Mouse (Mus musculus): Measurements from ENCODE around the gene Gm6408. TPM values are rescaled to one million over a fixed set of nuclear protein-coding genes. Genes with fewer than 3 reads are reported as not detected.
A peak's percentile ranks its signal among the peaks of the same experiment; 100 is the strongest.
"Not testable (repeated sequence)": the region's sequence is repeated elsewhere in the genome, so short reads cannot be mapped to it uniquely, and the experiment has no call there.

Gene Gm6408
- polyA plus RNA-seq, 1 experiment: not detected

- Histone ChIP-seq H3K4me3 (ENCODE audit: low read depth, low read length) (no peak overlapping the region), H3K4me1 (ENCODE audit: control insufficient read depth, insufficient read depth, insufficient read length, low read length) (no peaks in the 10 kb centered on the region), H3K27me3 (ENCODE audit: control insufficient read depth, insufficient read depth, low read length) (no peaks in the 10 kb centered on the region), H3K36me3 (ENCODE audit: control insufficient read depth, insufficient read depth, low read length) (no peaks in the 10 kb centered on the region), H3K27ac (ENCODE audit: insufficient read depth, low read depth, low read length) (no peak overlapping the region)
- WGBS: 83% methylated on average over 12 of the region's 12 CpGs
- TF ChIP-seq POLR2A (IDR thresholded peaks at IDR 0.05; ENCODE audit: low read depth, low read length) (no peak), CTCF (IDR thresholded peaks at IDR 0.05; ENCODE audit: extremely low read depth, insufficient read length, insufficient replicate concordance, low read depth, low read length) (no peak)
Measured at GRCm38 (mm10) chr5:146471821-146472220, 9.9 kb upstream of the Gm6408 start.

- WGBS: 5% methylated on average over 4 of the region's 4 CpGs
- H3K27me3 ChIP-seq (ENCODE audit: control insufficient read depth, insufficient read depth, low read length); H3K4me3 ChIP-seq (ENCODE audit: low read depth, low read length); H3K4me1 ChIP-seq (ENCODE audit: control insufficient read depth, insufficient read depth, insufficient read length, low read length); H3K36me3 ChIP-seq (ENCODE audit: control insufficient read depth, insufficient read depth, low read length); H3K27ac ChIP-seq (ENCODE audit: insufficient read depth, low read depth, low read length): not testable (repeated sequence)
- TF ChIP-seq CTCF (IDR thresholded peaks at IDR 0.05; ENCODE audit: extremely low read depth, insufficient read length, insufficient replicate concordance, low read depth, low read length): peak; percentile 14; the same call in 1 of the 2 replicates
Measured at GRCm38 (mm10) chr5:146479564-146479963, 2.2 kb upstream of the Gm6408 start.

- H3K27ac ChIP-seq (ENCODE audit: insufficient read depth, low read depth, low read length); H3K27me3 ChIP-seq (ENCODE audit: control insufficient read depth, insufficient read depth, low read length); H3K36me3 ChIP-seq (ENCODE audit: control insufficient read depth, insufficient read depth, low read length); H3K4me3 ChIP-seq (ENCODE audit: low read depth, low read length); H3K4me1 ChIP-seq (ENCODE audit: control insufficient read depth, insufficient read depth, insufficient read length, low read length): not testable (repeated sequence)
- 11% methylated on average over 3 of the region's 4 CpGs for WGBS
Measured at GRCm38 (mm10) chr5:146488959-146489358, 7.2 kb downstream of the Gm6408 start.

- WGBS: no CpG with 5 or more reads among the region's 5 CpGs
- H3K36me3 ChIP-seq (ENCODE audit: control insufficient read depth, insufficient read depth, low read length); H3K27me3 ChIP-seq (ENCODE audit: control insufficient read depth, insufficient read depth, low read length); H3K4me3 ChIP-seq (ENCODE audit: low read depth, low read length); H3K4me1 ChIP-seq (ENCODE audit: control insufficient read depth, insufficient read depth, insufficient read length, low read length); H3K27ac ChIP-seq (ENCODE audit: insufficient read depth, low read depth, low read length): not testable (repeated sequence)
Measured at GRCm38 (mm10) chr5:146491063-146491462, 9.3 kb downstream of the Gm6408 start, which contains the start of gene Gm6370. Gene Gm6370, plus strand, starts transcription at chr5:146491363.

- no CpG with 5 or more reads among the region's 5 CpGs for WGBS
- not testable (repeated sequence) for H3K27ac ChIP-seq (ENCODE audit: insufficient read depth, low read depth, low read length); H3K4me3 ChIP-seq (ENCODE audit: low read depth, low read length); H3K4me1 ChIP-seq (ENCODE audit: control insufficient read depth, insufficient read depth, insufficient read length, low read length); H3K36me3 ChIP-seq (ENCODE audit: control insufficient read depth, insufficient read depth, low read length); H3K27me3 ChIP-seq (ENCODE audit: control insufficient read depth, insufficient read depth, low read length)
Measured at GRCm38 (mm10) chr5:146502099-146502498, 20.3 kb downstream of the Gm6408 start, which contains the start of gene 4930449I24Rik. Gene 4930449I24Rik, plus strand, starts transcription at chr5:146502399.

- H3K36me3 ChIP-seq (ENCODE audit: control insufficient read depth, insufficient read depth, low read length); H3K27ac ChIP-seq (ENCODE audit: insufficient read depth, low read depth, low read length); H3K4me3 ChIP-seq (ENCODE audit: low read depth, low read length); H3K27me3 ChIP-seq (ENCODE audit: control insufficient read depth, insufficient read depth, low read length); H3K4me1 ChIP-seq (ENCODE audit: control insufficient read depth, insufficient read depth, insufficient read length, low read length): not testable (repeated sequence)
- WGBS: 82% methylated on average over 2 of the region's 5 CpGs
Measured at GRCm38 (mm10) chr5:146513823-146514222, 32.1 kb downstream of the Gm6408 start, which contains the start of gene Gm3402. Gene Gm3402, plus strand, starts transcription at chr5:146514123.

- not testable (repeated sequence) for H3K27ac ChIP-seq (ENCODE audit: insufficient read depth, low read depth, low read length); H3K36me3 ChIP-seq (ENCODE audit: control insufficient read depth, insufficient read depth, low read length); H3K4me1 ChIP-seq (ENCODE audit: control insufficient read depth, insufficient read depth, insufficient read length, low read length); H3K27me3 ChIP-seq (ENCODE audit: control insufficient read depth, insufficient read depth, low read length); H3K4me3 ChIP-seq (ENCODE audit: low read depth, low read length)
- WGBS: 88% methylated on average over 3 of the region's 3 CpGs
Measured at GRCm38 (mm10) chr5:146525501-146525900, 43.7 kb downstream of the Gm6408 start, which contains the start of gene Gm3404. Gene Gm3404, plus strand, starts transcription at chr5:146525801.

Other genes with a start within 250 kb of the Gm6408 start
- 0.86 and 1.1 TPM in 2 replicates for gene Wasf3, start 97.0 kb upstream of the Gm6408 start, polyA plus RNA-seq (2012; rRNA removed)
- gene Gm6370, start 9.4 kb downstream of the Gm6408 start, polyA plus RNA-seq (2012; rRNA removed): not detected in 2 replicates
- not detected in 2 replicates for gene 4930449I24Rik, start 20.4 kb downstream of the Gm6408 start, polyA plus RNA-seq (2012; rRNA removed)
- gene Gm3402, start 32.2 kb downstream of the Gm6408 start, polyA plus RNA-seq (2012; rRNA removed): not detected in 2 replicates
- gene Gm3404, start 43.8 kb downstream of the Gm6408 start, polyA plus RNA-seq (2012; rRNA removed): not detected in 2 replicates
- not detected in 2 replicates for gene Gm3409, start 55.7 kb downstream of the Gm6408 start, polyA plus RNA-seq (2012; rRNA removed)
- gene Gm3415, start 74.2 kb downstream of the Gm6408 start, polyA plus RNA-seq (2012; rRNA removed): not detected in 2 replicates
- gene Gpr12, start 103.3 kb downstream of the Gm6408 start, polyA plus RNA-seq (2012; rRNA removed): not detected in 2 replicates